Mouse (Mus musculus): ENCODE measurements at regions not wholly inside any gene's neighbourhood (a gene's known extent, or its start where the extent isn't known, plus 50 kb on each side); places are given as distances from the start of the nearest gene placed in this dataset.
A peak's percentile ranks its signal among the peaks of the same experiment; 100 is the strongest.
"Not testable (repeated sequence)": the region's sequence is repeated elsewhere in the genome, so short reads cannot be mapped to it uniquely, and the experiment has no call there.

GRCm38 (mm10) chr5:97737339-97737738 is 280.5 kb upstream of the Gk2 start:
- H3K27ac ChIP-seq (ENCODE audit: insufficient read depth, low read depth) = no peak overlapping the region

GRCm38 (mm10) chr5:97730920-97731319 is 274.1 kb upstream of the Gk2 start:
- H3K9me3 ChIP-seq (replicated peaks; ENCODE audit: low read length) = no peaks in the 10 kb centered on the region
- peaks cover 0 to 6% of the 10 kb centered on the region in 2 experiments; a peak in 2 of 4 replicates for H3K4me1 ChIP-seq (ENCODE audit: control insufficient read depth in 1 of 2, insufficient read depth in 2 of 2)
- no peaks in the 10 kb centered on the region for H3K79me2 ChIP-seq (replicated peaks; ENCODE audit: control insufficient read depth, extremely low read depth, insufficient read depth, poor library complexity, severe bottlenecking)
- dilution Hi-C loops (cut with MboI; ENCODE audit: extremely low pct_ligation_motif_present, extremely low pct_unique_long_range_greater_than_20kb, low sequenced_read_pairs) = no loop called here
- DNase-seq (ENCODE audit: extremely low read depth) = peak; percentile 11
- H3K4me2 ChIP-seq (ENCODE audit: insufficient read depth, low read depth, poor library complexity, severe bottlenecking) = no peak overlapping the region
- no peak overlapping the region for H3K27ac ChIP-seq (ENCODE audit: insufficient read depth, low read depth)
- no peak overlapping the region for H3K9ac ChIP-seq (ENCODE audit: insufficient read depth, low read depth)
- in situ Hi-C loops (cut with MboI; ENCODE audit: low pct_ligation_motif_present, low pct_unique_long_range_greater_than_20kb, low sequenced_read_pairs) = no loop called here
- no peak for TF ChIP-seq IRF4 (IDR thresholded peaks at IDR 0.05; ENCODE audit: low read depth, low read length)
- no peak for TF ChIP-seq ZKSCAN1 (IDR thresholded peaks at IDR 0.05; ENCODE audit: borderline replicate concordance, low read depth, low read length)
- TF ChIP-seq CHD1 (IDR thresholded peaks at IDR 0.05; ENCODE audit: low read depth, low read length) = no peak
- no peak for TF ChIP-seq MAX (IDR thresholded peaks at IDR 0.05; ENCODE audit: low read length)
- no peak for TF ChIP-seq POLR2AphosphoS2 (IDR thresholded peaks at IDR 0.05; ENCODE audit: low read depth, low read length)
- TF ChIP-seq HCFC1 (IDR thresholded peaks at IDR 0.05; ENCODE audit: low read depth, low read length) = no peak
- TF ChIP-seq ETS1 (conservative IDR thresholded peaks at IDR 0.05; ENCODE audit: low read depth, low read length) = no peak
- no peak for TF ChIP-seq E2F4 (IDR thresholded peaks at IDR 0.05; ENCODE audit: insufficient replicate concordance, low read depth, low read length)
- TF ChIP-seq MXI1 (IDR thresholded peaks at IDR 0.05; ENCODE audit: low read depth, low read length) = no peak
- no peak for TF ChIP-seq TBP (conservative IDR thresholded peaks at IDR 0.05; ENCODE audit: low read depth, low read length)
- no peak for TF ChIP-seq ZC3H11A (IDR thresholded peaks at IDR 0.05; ENCODE audit: low read depth, low read length)
- H3K36me3 ChIP-seq (replicated peaks in 1 of 2; ENCODE audit: control insufficient read depth in 1 of 2, insufficient read depth in 1 of 2, low read length in 1 of 2) = no peaks in the 10 kb centered on the region
- no peak overlapping the region for H3K4me3 ChIP-seq (replicated peaks in 1 of 3; ENCODE audit: low read depth in 2 of 3, low read length in 2 of 3, poor library complexity in 1 of 3)
- H3K27me3 ChIP-seq (replicated peaks) = no peaks in the 10 kb centered on the region

More at GRCm38 (mm10) chr5:97737339-97737738, 280.5 kb upstream of the Gk2 start:
- no peaks in the 10 kb centered on the region for H3K36me3 ChIP-seq (replicated peaks in 1 of 2; ENCODE audit: control insufficient read depth in 1 of 2, insufficient read depth in 1 of 2, low read length in 1 of 2)
- dilution Hi-C loops (cut with MboI; ENCODE audit: extremely low pct_ligation_motif_present, extremely low pct_unique_long_range_greater_than_20kb, low sequenced_read_pairs) = no loop called here
- H3K9ac ChIP-seq (ENCODE audit: insufficient read depth, low read depth) = no peak overlapping the region
- in situ Hi-C loops (cut with MboI; ENCODE audit: low pct_ligation_motif_present, low pct_unique_long_range_greater_than_20kb, low sequenced_read_pairs) = no loop called here
- no peaks in the 10 kb centered on the region for H3K9me3 ChIP-seq (replicated peaks; ENCODE audit: low read length)
- no peak for TF ChIP-seq ZNF384 (IDR thresholded peaks at IDR 0.05; ENCODE audit: low read depth, low read length)
- no peak for TF ChIP-seq SMC3 (IDR thresholded peaks at IDR 0.05; ENCODE audit: low read depth, low read length)
- no peak for TF ChIP-seq EP300 (IDR thresholded peaks at IDR 0.05; ENCODE audit: low read length)
- no peak for TF ChIP-seq POLR2AphosphoS2 (IDR thresholded peaks at IDR 0.05; ENCODE audit: low read depth, low read length)
- no peak for TF ChIP-seq TCF12 (IDR thresholded peaks at IDR 0.05; ENCODE audit: low read depth, low read length)
- TF ChIP-seq MXI1 (IDR thresholded peaks at IDR 0.05; ENCODE audit: low read depth, low read length) = no peak
- TF ChIP-seq CTCF (conservative IDR thresholded peaks at IDR 0.05 in 1 of 2, IDR thresholded peaks at IDR 0.05 in 1 of 2; ENCODE audit: low read depth in 2 of 2, low read length in 2 of 2) = no peak
- TF ChIP-seq ETS1 (conservative IDR thresholded peaks at IDR 0.05; ENCODE audit: low read depth, low read length) = no peak
- no peaks in the 10 kb centered on the region for H3K4me1 ChIP-seq (ENCODE audit: control insufficient read depth in 1 of 2, insufficient read depth in 2 of 2)
- H3K27me3 ChIP-seq (replicated peaks) = no peaks in the 10 kb centered on the region
- no peak overlapping the region for H3K4me3 ChIP-seq (replicated peaks in 1 of 3; ENCODE audit: low read depth in 2 of 3, low read length in 2 of 3, poor library complexity in 1 of 3)
- H3K79me2 ChIP-seq (replicated peaks; ENCODE audit: control insufficient read depth, extremely low read depth, insufficient read depth, poor library complexity, severe bottlenecking) = no peaks in the 10 kb centered on the region
- no peak for DNase-seq (ENCODE audit: extremely low read depth)
- H3K4me2 ChIP-seq (ENCODE audit: insufficient read depth, low read depth, poor library complexity, severe bottlenecking) = no peak overlapping the region

GRCm38 (mm10) chr5:97719364-97719763 is 262.5 kb upstream of the Gk2 start:
- H3K79me2 ChIP-seq (replicated peaks; ENCODE audit: control insufficient read depth, extremely low read depth, insufficient read depth, poor library complexity, severe bottlenecking); dilution Hi-C loops (cut with MboI; ENCODE audit: extremely low pct_ligation_motif_present, extremely low pct_unique_long_range_greater_than_20kb, low sequenced_read_pairs); H3K27me3 ChIP-seq (replicated peaks); H3K4me3 ChIP-seq (replicated peaks in 1 of 3; ENCODE audit: low read depth in 2 of 3, low read length in 2 of 3, poor library complexity in 1 of 3); H3K9ac ChIP-seq (ENCODE audit: insufficient read depth, low read depth); DNase-seq (ENCODE audit: extremely low read depth); H3K4me1 ChIP-seq (ENCODE audit: control insufficient read depth in 1 of 2, insufficient read depth in 2 of 2); H3K27ac ChIP-seq (ENCODE audit: insufficient read depth, low read depth); in situ Hi-C loops (cut with MboI; ENCODE audit: low pct_ligation_motif_present, low pct_unique_long_range_greater_than_20kb, low sequenced_read_pairs); H3K9me3 ChIP-seq (replicated peaks; ENCODE audit: low read length); H3K4me2 ChIP-seq (ENCODE audit: insufficient read depth, low read depth, poor library complexity, severe bottlenecking); H3K36me3 ChIP-seq (replicated peaks in 1 of 2; ENCODE audit: control insufficient read depth in 1 of 2, insufficient read depth in 1 of 2, low read length in 1 of 2): not testable (repeated sequence)
